Mouse (Mus musculus) heart, postnatal 0 days (tissue): ENCODE data around the gene Cyren. TPM values are rescaled to one million over a fixed set of nuclear protein-coding genes. Genes with fewer than 3 reads are reported as not detected.

Experiments used
- ATAC-seq: fragments of 200-750 bp; cut with Nextera tagmentation; 2 replicates; pipeline ENCODE4 v1.8.0; 2017; ENCODE audit warnings: low read depth, moderate number of reproducible peaks, moderate library complexity; ENCODE audit not compliant: insufficient read depth
- DNase-seq: peaks from one replicate; pipeline ENCODE4 v3.0.0-alpha.2; 2016; ENCODE audit warnings: low spot score
- H3K27ac ChIP-seq: fragments of 300-500 bp; sonication (generic); 2 replicates; pipeline ENCODE4 v1.5.1; 2014; ENCODE audit warnings: low read depth, mild to moderate bottlenecking
- H3K27me3 ChIP-seq: fragments of 300-500 bp; sonication (generic); 2 replicates; pipeline ENCODE4 v1.6.1; 2014; ENCODE audit warnings: low read length, mixed read lengths; ENCODE audit not compliant: control insufficient read depth, insufficient read depth
- H3K36me3 ChIP-seq: fragments of 300-500 bp; sonication (generic); replicated peaks from 2 replicates; pipeline ENCODE4 v1.6.1; 2014; ENCODE audit warnings: low read length, mixed read lengths; ENCODE audit not compliant: control insufficient read depth, insufficient read depth
- H3K4me1 ChIP-seq: fragments of 300-500 bp; sonication (generic); 2 replicates; pipeline ENCODE4 v1.6.1; 2014; ENCODE audit warnings: antibody characterized with exemption; ENCODE audit not compliant: control insufficient read depth, insufficient read depth
- H3K4me2 ChIP-seq: fragments of 300-500 bp; sonication (generic); 2 replicates; pipeline ENCODE4 v1.6.1; 2014; ENCODE audit warnings: low read depth, mild to moderate bottlenecking, low read length, moderate library complexity
- H3K4me3 ChIP-seq: fragments of 300-500 bp; sonication (generic); 2 replicates; pipeline ENCODE4 v1.5.1; 2014; ENCODE audit warnings: low read depth, low read length
- H3K9ac ChIP-seq: fragments of 300-500 bp; sonication (generic); replicated peaks from 2 replicates; pipeline ENCODE4 v1.6.1; 2014; ENCODE audit warnings: low read depth, low read length, mixed read lengths
- H3K9me3 ChIP-seq: fragments of 300-500 bp; sonication (generic); replicated peaks from 2 replicates; pipeline ENCODE4 v1.6.1; 2016; ENCODE audit warnings: low read length; ENCODE audit not compliant: control insufficient read depth
- CTCF ChIP-seq: IDR thresholded peaks from 2 replicates; pipeline ENCODE4 v1.5.1; 2016; ENCODE audit warnings: antibody characterized with exemption, control low read depth, low read depth
- EP300 ChIP-seq: IDR thresholded peaks from 2 replicates; pipeline ENCODE4 v1.6.1; 2016; ENCODE audit warnings: antibody characterized with exemption, low read depth
- WGBS: fragments of 180-500 bp; shearing (Covaris S2); extraction: QIAGEN DNeasy Blood & Tissue Kit; methylation state at CpG from one replicate; pipeline ENCODE4 v1.1.7; 2014; 5-methylcytosine and 5-hydroxymethylcytosine counted together
- polyA plus RNA-seq: library from polyadenylated mRNA; unstranded; fragments of >200 nt; fragmentation: Nextera tagmentation; extraction: Ambion mirVana; gene quantifications from 2 replicates; pipeline ENCODE4 v1.2.1, GENCODE M21; 2015
- total RNA-seq: library from RNA; depleted of rRNA; stranded (reverse); fragments of >200 nt; gene quantifications from 2 replicates; pipeline ENCODE4 v1.2.3, GENCODE M21; 2014; ENCODE audit warnings: low replicate concordance

The Cyren gene
- total and polyA plus RNA-seq, 2 experiments from 2014 or later: 6.3 TPM

GRCm38 (mm10) chr6:34866786-34867185 is 11.1 kb downstream of the Cyren start:
- no peak overlapping the region for H3K4me2 ChIP-seq
- WGBS: 75% methylated on average over 8 of the region's 8 CpGs
- no peak overlapping the region for H3K9ac ChIP-seq
- TF ChIP-seq EP300 (no peak), CTCF (no peak)
- H3K27ac ChIP-seq: peak overlapping the region; percentile 88
- peaks cover 13% of the 10 kb centered on the region for H3K4me1 ChIP-seq
- H3K4me3 ChIP-seq: no peak overlapping the region
- H3K27me3 ChIP-seq: no peaks in the 10 kb centered on the region
- no peaks in the 10 kb centered on the region for H3K9me3 ChIP-seq
- ATAC-seq (no peak), DNase-seq (no peak)
- H3K36me3 ChIP-seq: no peaks in the 10 kb centered on the region

- H3K27me3 ChIP-seq: no peaks in the 10 kb centered on the region
- H3K27ac ChIP-seq: peak overlapping the region; percentile 88
- DNase-seq: peak; percentile 78
- H3K9me3 ChIP-seq: no peaks in the 10 kb centered on the region
- peak overlapping the region; percentile 13; the same call in 1 of the 2 replicates for H3K4me2 ChIP-seq
- 47% methylated on average over 7 of the region's 7 CpGs for WGBS
- no peak overlapping the region for H3K9ac ChIP-seq
- no peaks in the 10 kb centered on the region for H3K36me3 ChIP-seq
- peak; percentile 73 for ATAC-seq
- peaks cover 13% of the 10 kb centered on the region for H3K4me1 ChIP-seq
- TF ChIP-seq EP300: peak; percentile 71
- no peak for TF ChIP-seq CTCF
- no peak overlapping the region for H3K4me3 ChIP-seq
Observed at GRCm38 (mm10) chr6:34865711-34866593, 11.9 kb downstream of the Cyren start.

GRCm38 (mm10) chr6:34865213-34865612 is 12.6 kb downstream of the Cyren start:
- Histone ChIP-seq H3K4me3 (no peak overlapping the region), H3K9ac (no peak overlapping the region), H3K4me1 (peaks cover 13% of the 10 kb centered on the region), H3K9me3 (no peaks in the 10 kb centered on the region), H3K4me2 (peak overlapping the region; percentile 13; the same call in 1 of the 2 replicates), H3K27ac (peak overlapping the region; percentile 88), H3K27me3 (no peaks in the 10 kb centered on the region), H3K36me3 (no peaks in the 10 kb centered on the region)
- no peak for DNase-seq
- no peak for ATAC-seq
- WGBS: 46% methylated on average over 5 of the region's 5 CpGs
- TF ChIP-seq CTCF: no peak
- no peak for TF ChIP-seq EP300

GRCm38 (mm10) chr6:34863786-34864514 is 13.9 kb downstream of the Cyren start:
- H3K4me3 ChIP-seq: peak overlapping the region; percentile 43
- H3K9me3 ChIP-seq: no peaks in the 10 kb centered on the region
- DNase-seq (no peak), ATAC-seq (no peak)
- peaks cover 13% of the 10 kb centered on the region for H3K4me1 ChIP-seq
- no peak for TF ChIP-seq CTCF
- TF ChIP-seq EP300: no peak
- peak overlapping the region; percentile 77 for H3K27ac ChIP-seq
- H3K4me2 ChIP-seq: peak overlapping the region; percentile 66
- H3K36me3 ChIP-seq: no peaks in the 10 kb centered on the region
- H3K27me3 ChIP-seq: no peaks in the 10 kb centered on the region
- no peak overlapping the region; the same call in 1 of the 2 replicates for H3K9ac ChIP-seq
- 38% methylated on average over 9 of the region's 9 CpGs for WGBS

- Histone ChIP-seq H3K4me2 (peak within 1 kb of the TSS; percentile 66), H3K9me3 (no peaks in the 10 kb centered on the region), H3K4me3 (peak within 1 kb of the TSS; percentile 43), H3K27me3 (no peaks in the 10 kb centered on the region), H3K9ac (peak within 1 kb of the TSS; percentile 57), H3K36me3 (no peaks in the 10 kb centered on the region), H3K4me1 (peaks cover 13% of the 10 kb centered on the region), H3K27ac (peak within 1 kb of the TSS; percentile 77)
- WGBS: 21% methylated on average over 11 of the region's 11 CpGs
- DNase-seq: peak; percentile 72
- ATAC-seq: peak; percentile 45; the same call in 1 of the 2 replicates
- TF ChIP-seq CTCF: no peak
- TF ChIP-seq EP300: peak; percentile 81
Observed at GRCm38 (mm10) chr6:34862791-34863403, 15.0 kb downstream of the Cyren start, which contains the start of gene Tmem140. Gene Tmem140, plus strand, starts transcription at chr6:34863146.
